Mouse (Mus musculus) bone marrow macrophage, adult 2 months (primary cell): ENCODE data around the gene Pik3r5.

Source experiments
- CTCF ChIP-seq: IDR thresholded peaks from 2 replicates; pipeline ENCODE4 v1.5.1; 2012; ENCODE audit warnings: low read depth, mild to moderate bottlenecking, low read length, moderate library complexity
- POLR2A ChIP-seq: IDR thresholded peaks from 2 replicates; pipeline ENCODE4 v1.6.1; 2012; ENCODE audit warnings: mild to moderate bottlenecking, low read depth, low read length, borderline replicate concordance

DNA sequence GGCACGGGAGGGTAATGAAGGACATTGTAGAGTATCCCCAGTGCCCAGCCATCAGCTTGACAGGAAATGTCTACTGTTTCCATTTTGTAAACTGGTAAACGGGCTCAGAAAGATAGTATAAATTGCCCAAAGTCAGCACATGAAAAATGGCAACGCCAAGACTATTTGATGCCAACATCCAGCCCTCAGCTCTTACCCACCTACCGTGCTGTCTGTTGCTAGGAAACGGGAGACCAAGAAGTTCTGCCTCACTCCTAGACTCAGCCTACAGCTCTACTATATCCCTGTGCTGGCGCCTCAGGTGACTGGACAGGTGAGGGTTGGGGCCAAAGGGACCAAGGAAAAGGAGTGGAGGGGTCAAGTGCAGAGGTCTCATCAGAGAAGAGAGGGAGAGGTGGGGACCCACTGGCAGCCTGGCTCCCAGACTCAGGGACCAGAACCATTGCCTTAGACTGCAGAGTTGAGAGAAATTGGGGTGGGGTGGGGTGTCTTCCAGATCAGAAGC lies 102.1 kb downstream of the Pik3r5 start:
- TF ChIP-seq CTCF (no peak), POLR2A (no peak)
